Mouse (Mus musculus): ENCODE measurements around the gene Olfr798. TPM values are rescaled to one million over a fixed set of nuclear protein-coding genes. Genes with fewer than 3 reads are reported as not detected.

Olfr798 gene
- total RNA-seq (2014; fragmentation: Nextera tagmentation) (not detected in 2 replicates), total RNA-seq (2017) (not detected in 2 replicates)

DNA sequence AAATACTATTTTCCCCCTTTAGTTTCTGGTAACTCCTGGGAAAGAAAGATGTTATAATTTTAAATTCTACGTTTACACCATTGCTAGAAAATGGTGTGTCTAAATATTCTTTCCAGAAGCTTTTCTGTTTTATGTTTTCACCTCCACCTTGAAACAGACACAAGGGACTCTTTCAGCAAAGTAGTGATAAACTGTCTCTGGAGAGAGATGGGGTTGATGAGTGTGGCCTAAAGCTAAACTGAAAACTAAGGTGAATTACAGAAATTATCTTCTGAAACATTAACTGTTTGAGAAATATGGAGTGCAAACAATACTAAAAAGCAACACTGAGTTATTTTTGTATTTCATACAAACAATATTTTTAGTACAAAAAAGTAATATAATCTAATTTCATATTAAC lies at the start of gene Olfr798:
Gene Olfr798 (minus strand): TSS at position 101 of the 400 bp plus-strand sequence.
- ATAC-seq (replicated peaks; ENCODE audit: poor library complexity, severe bottlenecking): no peak

DNA sequence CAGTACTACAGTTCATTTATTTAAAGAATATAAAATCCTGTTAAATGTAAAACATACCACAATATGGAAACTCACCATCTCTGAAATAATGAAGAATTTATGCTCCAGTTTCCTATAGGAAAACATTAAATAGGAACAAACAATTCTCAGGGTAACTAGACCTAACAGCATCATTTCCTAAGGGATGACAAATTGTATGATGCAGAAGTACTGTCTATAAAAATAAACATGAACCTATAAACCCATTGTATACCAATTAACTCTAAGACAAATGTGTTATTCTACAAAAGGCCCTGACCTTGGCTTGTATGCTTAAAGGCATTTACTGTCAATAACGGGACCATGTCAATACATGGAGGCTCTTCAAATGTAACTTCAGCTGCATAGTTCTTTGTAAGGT lies 46.0 kb upstream of the Olfr798 start, which contains the start of gene Olfr801:
Gene Olfr801 (minus strand): TSS at position 101 of the 400 bp plus-strand sequence.
- no peak for ATAC-seq (replicated peaks; ENCODE audit: poor library complexity, severe bottlenecking)

DNA sequence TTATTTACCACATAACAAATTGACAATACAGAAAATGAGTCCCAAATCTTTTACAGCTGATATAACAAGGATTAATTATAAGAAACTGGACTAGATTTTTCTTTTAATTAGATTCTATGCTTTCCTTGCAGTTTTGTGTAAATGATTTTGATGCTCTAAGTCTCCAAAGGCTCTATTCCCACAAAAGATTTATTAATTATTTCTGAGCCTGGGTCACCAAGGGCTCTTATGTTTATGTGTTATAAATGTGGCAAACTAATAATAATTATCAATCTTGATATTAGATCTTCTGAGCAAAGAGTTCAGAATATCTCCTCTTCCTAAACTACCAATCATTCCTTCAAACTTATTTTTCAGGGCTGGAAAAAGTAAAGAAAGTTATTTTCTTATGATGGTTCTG lies 29.7 kb upstream of the Olfr798 start, which contains the start of gene Olfr800:
Gene Olfr800 (plus strand): TSS at position 301 of the 400 bp plus-strand sequence.
- no peak for ATAC-seq (replicated peaks; ENCODE audit: poor library complexity, severe bottlenecking)

DNA sequence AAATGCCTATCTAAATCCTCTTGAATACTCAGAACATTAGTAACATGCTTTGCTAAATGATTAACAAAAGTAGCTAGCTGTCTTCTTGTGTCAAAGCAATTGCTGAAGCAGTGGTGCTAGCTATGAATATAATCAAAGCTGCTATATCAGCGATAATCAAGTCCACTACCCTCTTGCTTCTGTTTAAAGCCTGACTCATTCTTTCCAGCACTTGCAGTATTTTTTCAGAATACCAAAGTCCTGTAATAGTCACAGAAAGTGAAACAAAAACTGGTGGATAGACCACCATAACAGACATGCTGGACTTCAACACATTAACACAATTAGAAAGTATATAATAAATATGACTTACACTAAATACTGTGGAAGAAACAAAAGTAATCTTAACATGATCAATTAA lies 24.0 kb upstream of the Olfr798 start:
- no peak for ATAC-seq (replicated peaks; ENCODE audit: poor library complexity, severe bottlenecking)

DNA sequence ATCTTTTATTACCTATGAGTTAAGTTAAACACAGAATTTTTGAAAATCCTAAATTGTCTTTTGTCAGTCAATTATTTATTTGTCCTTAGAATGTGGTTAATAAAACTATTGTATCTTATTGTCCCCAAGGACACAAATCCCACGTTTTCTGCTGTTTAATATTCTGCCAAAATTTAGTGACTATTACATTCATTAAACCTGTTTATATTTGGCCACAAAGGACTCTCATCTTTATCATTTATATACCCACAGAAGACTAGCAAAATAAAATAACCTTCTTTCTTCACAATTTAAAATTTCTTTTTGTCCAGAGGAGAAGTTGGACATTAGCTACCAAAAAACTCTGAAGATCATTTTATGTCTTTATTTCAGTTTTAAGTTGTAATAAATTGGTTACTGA lies 9.4 kb upstream of the Olfr798 start, which contains the start of gene Olfr799:
Gene Olfr799 (plus strand): TSS at position 301 of the 400 bp plus-strand sequence.
- ATAC-seq (replicated peaks; ENCODE audit: poor library complexity, severe bottlenecking): no peak

DNA sequence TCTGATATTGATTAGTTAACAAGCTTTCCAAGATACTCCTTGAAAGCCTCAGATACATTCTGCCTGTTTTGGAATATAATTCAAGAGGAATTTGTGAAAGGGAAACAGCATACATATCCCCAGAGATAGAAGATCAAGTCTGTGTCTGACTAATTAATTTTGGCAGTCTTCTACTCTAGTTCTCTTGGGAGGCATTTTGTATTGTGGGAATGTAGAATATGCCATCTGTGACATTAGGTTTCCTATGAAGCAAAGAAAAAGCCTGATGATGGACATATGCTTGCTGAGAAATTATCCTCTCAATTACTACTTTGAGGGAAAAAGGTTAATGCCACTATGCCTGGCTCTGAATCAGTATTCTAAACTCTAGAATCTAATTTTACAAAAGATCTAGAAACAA lies 4.5 kb downstream of the Olfr798 start:
- ATAC-seq (replicated peaks; ENCODE audit: poor library complexity, severe bottlenecking): no peak

DNA sequence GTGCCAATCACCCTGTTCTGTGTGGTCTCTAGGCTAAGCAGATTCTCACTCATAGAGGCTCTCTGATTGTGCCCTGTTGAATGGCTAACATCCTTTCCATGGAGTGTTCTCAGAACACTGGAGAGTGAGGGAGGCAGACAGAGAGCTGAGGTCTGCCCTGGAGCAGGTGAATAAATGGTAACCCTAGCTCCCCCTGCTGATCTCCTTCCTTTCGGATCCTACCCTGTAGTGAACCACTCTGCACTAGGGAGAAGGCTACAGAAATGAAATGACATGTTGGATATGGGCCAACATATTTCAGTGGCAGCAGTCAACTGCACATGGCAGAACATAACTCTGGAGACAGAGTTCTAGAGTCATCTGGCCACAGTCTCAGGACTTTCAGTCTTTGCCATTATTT lies 6.0 kb downstream of the Olfr798 start:
- no peak for ATAC-seq (replicated peaks; ENCODE audit: poor library complexity, severe bottlenecking)

DNA sequence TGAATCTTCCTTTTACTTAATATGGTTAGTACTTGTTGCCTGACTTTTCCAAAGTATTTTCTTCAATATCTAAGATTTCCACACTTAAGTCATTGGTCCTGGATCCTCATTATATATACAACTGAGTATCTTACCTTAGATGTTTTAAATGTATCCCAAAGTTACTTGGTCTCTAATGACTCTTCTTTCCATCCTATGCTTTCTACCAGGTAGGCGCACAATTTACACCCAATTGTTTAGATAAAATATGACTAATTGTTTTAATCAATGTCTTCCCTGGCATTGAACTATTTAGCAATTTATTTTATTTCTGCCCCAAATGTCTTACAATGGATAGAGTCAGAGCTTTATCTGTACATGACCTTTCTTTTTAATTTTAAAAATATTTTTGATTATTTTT lies 15.3 kb downstream of the Olfr798 start, which contains the start of gene Olfr796:
Gene Olfr796 (minus strand): TSS at position 101 of the 400 bp plus-strand sequence.
- no peak for ATAC-seq (replicated peaks; ENCODE audit: poor library complexity, severe bottlenecking)

DNA sequence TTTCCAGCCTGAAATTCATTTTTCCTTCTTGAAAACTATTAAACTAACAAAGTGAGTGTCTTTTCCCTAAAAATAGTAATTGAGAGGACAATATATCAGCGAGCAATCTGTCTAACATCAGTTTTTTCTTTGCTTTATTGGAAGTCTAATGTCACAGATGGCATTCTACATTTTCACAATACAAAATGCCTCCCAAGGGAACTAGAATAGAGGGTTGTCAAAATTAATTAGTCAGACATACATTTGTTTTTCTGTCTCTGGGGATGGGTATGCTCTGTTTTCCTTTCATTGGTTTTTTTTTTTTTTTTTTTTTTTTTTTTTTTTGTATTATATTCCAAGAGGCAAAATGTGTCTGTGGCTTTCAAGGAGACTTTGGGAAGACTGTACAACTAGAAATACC lies 50.7 kb downstream of the Olfr798 start:
- ATAC-seq (replicated peaks; ENCODE audit: poor library complexity, severe bottlenecking): no peak

Other genes with a start within 250 kb of the Olfr798 start
- gene Olfr784, start 243.9 kb downstream of the Olfr798 start, total RNA-seq (2014; fragmentation: Nextera tagmentation): 0.23 and 0.37 TPM in 2 replicates
- gene Olfr784, start 243.9 kb downstream of the Olfr798 start, total RNA-seq (2017): not detected in 2 replicates
- gene Olfr785, start 222.5 kb downstream of the Olfr798 start, total RNA-seq (2014; fragmentation: Nextera tagmentation): not detected in 2 replicates
- not detected in 2 replicates for gene Olfr785, start 222.5 kb downstream of the Olfr798 start, total RNA-seq (2017)
- gene Olfr786, start 200.6 kb downstream of the Olfr798 start, total RNA-seq (2014; fragmentation: Nextera tagmentation): not detected in 2 replicates
- gene Olfr786, start 200.6 kb downstream of the Olfr798 start, total RNA-seq (2017): not detected in 2 replicates
- gene Olfr787, start 166.1 kb downstream of the Olfr798 start, total RNA-seq (2014; fragmentation: Nextera tagmentation): not detected in 2 replicates
- gene Olfr787, start 166.1 kb downstream of the Olfr798 start, total RNA-seq (2017): not detected in 2 replicates
- gene Olfr788, start 156.9 kb downstream of the Olfr798 start, total RNA-seq (2014; fragmentation: Nextera tagmentation): not detected in 2 replicates
- not detected in 2 replicates for gene Olfr788, start 156.9 kb downstream of the Olfr798 start, total RNA-seq (2017)
- gene Olfr789, start 143.2 kb downstream of the Olfr798 start, total RNA-seq (2014; fragmentation: Nextera tagmentation): not detected in 2 replicates
- not detected in 2 replicates for gene Olfr789, start 143.2 kb downstream of the Olfr798 start, total RNA-seq (2017)
- gene Olfr790, start 129.4 kb downstream of the Olfr798 start, total RNA-seq (2014; fragmentation: Nextera tagmentation): not detected in 2 replicates
- gene Olfr790, start 129.4 kb downstream of the Olfr798 start, total RNA-seq (2017): not detected in 2 replicates
- gene Olfr791, start 106.1 kb downstream of the Olfr798 start, total RNA-seq (2014; fragmentation: Nextera tagmentation): not detected in 2 replicates
- not detected in 2 replicates for gene Olfr791, start 106.1 kb downstream of the Olfr798 start, total RNA-seq (2017)
- gene Olfr792, start 88.8 kb downstream of the Olfr798 start, total RNA-seq (2014; fragmentation: Nextera tagmentation): not detected in 2 replicates
- not detected in 2 replicates for gene Olfr792, start 88.8 kb downstream of the Olfr798 start, total RNA-seq (2017)
- not detected in 2 replicates for gene Olfr794, start 60.3 kb downstream of the Olfr798 start, total RNA-seq (2014; fragmentation: Nextera tagmentation)
- not detected in 2 replicates for gene Olfr794, start 60.3 kb downstream of the Olfr798 start, total RNA-seq (2017)
- not detected in 2 replicates for gene Olfr796, start 15.4 kb downstream of the Olfr798 start, total RNA-seq (2014; fragmentation: Nextera tagmentation)
- gene Olfr796, start 15.4 kb downstream of the Olfr798 start, total RNA-seq (2017): not detected in 2 replicates
- not detected in 2 replicates for gene Olfr799, start 9.6 kb upstream of the Olfr798 start, total RNA-seq (2014; fragmentation: Nextera tagmentation)
- gene Olfr799, start 9.6 kb upstream of the Olfr798 start, total RNA-seq (2017): not detected in 2 replicates
- not detected in 2 replicates for gene Olfr800, start 29.8 kb upstream of the Olfr798 start, total RNA-seq (2014; fragmentation: Nextera tagmentation)
- gene Olfr800, start 29.8 kb upstream of the Olfr798 start, total RNA-seq (2017): not detected in 2 replicates
- gene Olfr801, start 45.9 kb upstream of the Olfr798 start, total RNA-seq (2014; fragmentation: Nextera tagmentation): not detected in 2 replicates
- not detected in 2 replicates for gene Olfr801, start 45.9 kb upstream of the Olfr798 start, total RNA-seq (2017)
- not detected in 2 replicates for gene Olfr802, start 60.2 kb upstream of the Olfr798 start, total RNA-seq (2014; fragmentation: Nextera tagmentation)
- not detected in 2 replicates for gene Olfr802, start 60.2 kb upstream of the Olfr798 start, total RNA-seq (2017)
- gene Olfr803, start 66.4 kb upstream of the Olfr798 start, total RNA-seq (2014; fragmentation: Nextera tagmentation): not detected in 2 replicates
- gene Olfr803, start 66.4 kb upstream of the Olfr798 start, total RNA-seq (2017): not detected in 2 replicates
- gene Olfr804, start 75.3 kb upstream of the Olfr798 start, total RNA-seq (2014; fragmentation: Nextera tagmentation): not detected in 2 replicates
- not detected in 2 replicates for gene Olfr804, start 75.3 kb upstream of the Olfr798 start, total RNA-seq (2017)
- gene Olfr805, start 101.4 kb upstream of the Olfr798 start, total RNA-seq (2014; fragmentation: Nextera tagmentation): not detected in 2 replicates
- not detected in 2 replicates for gene Olfr805, start 101.4 kb upstream of the Olfr798 start, total RNA-seq (2017)
- not detected in 2 replicates for gene Olfr806, start 114.0 kb upstream of the Olfr798 start, total RNA-seq (2014; fragmentation: Nextera tagmentation)
- not detected in 2 replicates for gene Olfr806, start 114.0 kb upstream of the Olfr798 start, total RNA-seq (2017)
- gene Olfr807, start 129.9 kb upstream of the Olfr798 start, total RNA-seq (2014; fragmentation: Nextera tagmentation): not detected in 2 replicates
- not detected in 2 replicates for gene Olfr807, start 129.9 kb upstream of the Olfr798 start, total RNA-seq (2017)
- not detected in 2 replicates for gene Olfr808, start 137.5 kb upstream of the Olfr798 start, total RNA-seq (2014; fragmentation: Nextera tagmentation)
- not detected in 2 replicates for gene Olfr808, start 137.5 kb upstream of the Olfr798 start, total RNA-seq (2017)
- not detected in 2 replicates for gene Olfr809, start 146.7 kb upstream of the Olfr798 start, total RNA-seq (2014; fragmentation: Nextera tagmentation)
- gene Olfr809, start 146.7 kb upstream of the Olfr798 start, total RNA-seq (2017): not detected in 2 replicates
- gene Olfr810, start 167.0 kb upstream of the Olfr798 start, total RNA-seq (2014; fragmentation: Nextera tagmentation): not detected in 2 replicates
- gene Olfr810, start 167.0 kb upstream of the Olfr798 start, total RNA-seq (2017): not detected in 2 replicates
- not detected in 2 replicates for gene Olfr811, start 176.5 kb upstream of the Olfr798 start, total RNA-seq (2014; fragmentation: Nextera tagmentation)
- gene Olfr811, start 176.5 kb upstream of the Olfr798 start, total RNA-seq (2017): not detected in 2 replicates
- gene Olfr812, start 218.2 kb upstream of the Olfr798 start, total RNA-seq (2014; fragmentation: Nextera tagmentation): not detected in 2 replicates
- gene Olfr812, start 218.2 kb upstream of the Olfr798 start, total RNA-seq (2017): not detected in 2 replicates
- gene Olfr813, start 227.4 kb upstream of the Olfr798 start, total RNA-seq (2014; fragmentation: Nextera tagmentation): not detected in 2 replicates
- not detected in 2 replicates for gene Olfr813, start 227.4 kb upstream of the Olfr798 start, total RNA-seq (2017)